Mouse (Mus musculus) intestine, embryonic 16.5 days (tissue): ENCODE data around the gene A430089I19Rik. TPM values are rescaled to one million over a fixed set of nuclear protein-coding genes. Genes with fewer than 3 reads are reported as not detected.
"Not testable (repeated sequence)": the region's sequence is repeated elsewhere in the genome, so short reads cannot be mapped to it uniquely, and the experiment has no call there.

ENCODE experiments used
- ATAC-seq: fragments of 200-750 bp; cut with Nextera tagmentation; 2 replicates; pipeline ENCODE4 v1.8.0; 2017; ENCODE audit warnings: moderate TSS enrichment, moderate library complexity
- H3K27ac ChIP-seq: fragments of 300-500 bp; sonication (generic); 2 replicates; pipeline ENCODE4 v1.5.1; 2014; ENCODE audit warnings: mild to moderate bottlenecking, low read length
- H3K27me3 ChIP-seq: fragments of 300-500 bp; sonication (generic); replicated peaks from 2 replicates; pipeline ENCODE4 v1.6.1; 2014; ENCODE audit warnings: low read length, control low read depth, mixed read lengths; ENCODE audit not compliant: control insufficient read depth, insufficient read depth
- H3K36me3 ChIP-seq: fragments of 300-500 bp; sonication (generic); 2 replicates; pipeline ENCODE4 v1.6.1; 2014; ENCODE audit warnings: low read length, control low read depth; ENCODE audit not compliant: control insufficient read depth, insufficient read depth
- H3K4me1 ChIP-seq: fragments of 300-500 bp; sonication (generic); 2 replicates; pipeline ENCODE4 v1.6.1; 2014; ENCODE audit warnings: low read length, control low read depth, mixed read lengths; ENCODE audit not compliant: control insufficient read depth, insufficient read depth
- H3K4me2 ChIP-seq: fragments of 300-500 bp; sonication (generic); 2 replicates; pipeline ENCODE4 v1.6.1; 2014; ENCODE audit warnings: low read depth, low read length, control low read depth
- H3K4me3 ChIP-seq: fragments of 300-500 bp; sonication (generic); 2 replicates; pipeline ENCODE4 v1.5.1; 2014; ENCODE audit warnings: mild to moderate bottlenecking, low read length
- H3K9ac ChIP-seq: fragments of 300-500 bp; sonication (generic); 2 replicates; pipeline ENCODE4 v1.6.1; 2014; ENCODE audit warnings: low read depth, low read length
- H3K9me3 ChIP-seq: fragments of 300-500 bp; sonication (generic); 2 replicates; pipeline ENCODE4 v1.6.1; 2016; ENCODE audit warnings: low read length, control low read depth; ENCODE audit not compliant: control insufficient read depth
- WGBS: fragments of 180-500 bp; shearing (Covaris S2); extraction: QIAGEN DNeasy Blood & Tissue Kit; methylation state at CpG from one replicate; pipeline ENCODE4 v1.1.7; 2014; 5-methylcytosine and 5-hydroxymethylcytosine counted together
- polyA plus RNA-seq: library from polyadenylated mRNA; unstranded; fragments of >200 nt; fragmentation: Nextera tagmentation; extraction: Ambion mirVana; gene quantifications from 2 replicates; pipeline ENCODE4 v1.2.1, GENCODE M21; 2015

The A430089I19Rik gene
- polyA plus RNA-seq, result not detected in 2 replicates

DNA sequence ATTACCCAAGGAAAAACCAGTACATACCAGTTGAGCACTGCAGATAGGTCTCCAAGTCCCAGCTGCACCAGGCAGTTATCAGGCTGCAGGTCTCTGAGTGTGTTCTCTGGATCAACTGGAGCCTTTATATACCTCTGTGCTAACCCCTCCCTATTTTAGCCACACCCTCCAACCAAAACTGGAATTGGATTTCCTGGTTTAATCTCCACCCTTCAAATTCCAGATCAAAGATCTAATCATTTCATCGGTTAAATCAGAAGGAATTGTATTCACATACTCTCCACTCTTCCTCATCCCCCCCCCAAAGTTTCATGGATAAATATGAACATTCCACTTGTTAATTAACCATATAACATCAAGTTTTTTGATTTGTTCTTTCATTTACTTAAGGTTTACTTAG is at the start of gene A430089I19Rik:
TSS of gene A430089I19Rik (minus strand) at position 101 of the 400 bp plus-strand sequence.
- H3K27ac ChIP-seq, ATAC-seq, H3K9me3 ChIP-seq, H3K9ac ChIP-seq, H3K4me3 ChIP-seq, H3K27me3 ChIP-seq, H3K4me1 ChIP-seq, H3K36me3 ChIP-seq, H3K4me2 ChIP-seq: not testable (repeated sequence)
- 100% methylated on average over 1 of the region's 1 CpGs for WGBS

DNA sequence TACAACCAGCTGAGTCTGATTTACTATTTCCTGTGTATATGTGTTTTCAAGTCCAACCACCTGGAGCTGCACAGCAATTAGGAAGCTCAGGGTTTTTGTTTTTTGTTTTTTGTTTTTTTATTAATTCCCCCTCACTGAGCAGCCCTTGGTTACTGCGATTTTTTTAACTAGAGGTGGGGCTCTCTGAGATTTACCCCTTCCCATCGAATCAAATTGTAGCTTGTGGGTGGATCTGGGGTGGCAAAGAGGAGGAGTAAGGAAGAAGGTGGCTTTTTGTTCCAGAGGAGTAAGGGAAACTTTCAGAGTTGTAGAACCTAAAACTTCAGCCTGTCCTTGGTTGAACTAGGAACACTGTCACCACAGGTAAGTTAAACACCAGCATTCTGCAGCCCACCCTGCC is 32.9 kb upstream of the A430089I19Rik start, which contains the start of gene AA792892:
TSS of gene AA792892 (plus strand) at position 301 of the 400 bp plus-strand sequence.
- not testable (repeated sequence) for H3K9ac ChIP-seq, H3K4me1 ChIP-seq, ATAC-seq, H3K27ac ChIP-seq, H3K27me3 ChIP-seq, H3K4me2 ChIP-seq, H3K9me3 ChIP-seq, H3K4me3 ChIP-seq, H3K36me3 ChIP-seq
- no CpG with 5 or more reads among the region's 2 CpGs for WGBS

DNA sequence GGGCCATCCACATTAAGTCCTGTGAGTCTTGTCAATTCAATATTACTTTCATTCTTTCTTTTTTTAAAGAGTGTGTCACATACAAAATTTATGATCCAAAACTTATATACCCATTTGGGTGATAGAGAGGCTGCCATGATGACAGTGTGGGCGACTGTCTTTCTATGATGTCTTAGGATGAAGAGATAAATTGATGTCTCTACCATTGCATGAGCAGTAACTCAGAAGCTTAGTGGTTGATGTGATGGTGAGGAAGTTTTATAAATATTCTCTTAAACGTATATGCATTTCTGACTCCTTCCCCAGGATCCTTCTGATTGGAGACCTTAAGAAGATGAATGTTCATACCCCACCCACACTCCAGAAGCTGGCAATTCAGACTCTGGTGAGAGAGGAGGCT is 7.5 kb upstream of the A430089I19Rik start, which contains the start of gene Gm6502:
TSS of gene Gm6502 (plus strand) at position 301 of the 400 bp plus-strand sequence.
- H3K9ac ChIP-seq, H3K27ac ChIP-seq, H3K4me2 ChIP-seq, H3K36me3 ChIP-seq, ATAC-seq, H3K9me3 ChIP-seq, H3K4me1 ChIP-seq, H3K27me3 ChIP-seq, H3K4me3 ChIP-seq: not testable (repeated sequence)
- WGBS, result no CpG with 5 or more reads among the region's 2 CpGs

Other genes starting within 250 kb of the A430089I19Rik start
- gene BC061212, start 236.3 kb downstream of the A430089I19Rik start, polyA plus RNA-seq, result not detected in 2 replicates
- not detected in 2 replicates for gene Gm6351, start 230.4 kb downstream of the A430089I19Rik start, polyA plus RNA-seq
- gene Gm3106, start 88.8 kb downstream of the A430089I19Rik start, polyA plus RNA-seq, result not detected in 2 replicates
- gene Gm6502, start 7.6 kb upstream of the A430089I19Rik start, polyA plus RNA-seq, result not detected in 2 replicates
- gene AA792892, start 33.0 kb upstream of the A430089I19Rik start, polyA plus RNA-seq, result not detected in 2 replicates
- not detected in 2 replicates for gene Gm7682, start 139.0 kb upstream of the A430089I19Rik start, polyA plus RNA-seq
- gene Gm3139, start 219.5 kb upstream of the A430089I19Rik start, polyA plus RNA-seq, result not detected in 2 replicates